Comparison of ENCODE assay signal across 10 mouse cellular contexts in the genomic region with DNA sequence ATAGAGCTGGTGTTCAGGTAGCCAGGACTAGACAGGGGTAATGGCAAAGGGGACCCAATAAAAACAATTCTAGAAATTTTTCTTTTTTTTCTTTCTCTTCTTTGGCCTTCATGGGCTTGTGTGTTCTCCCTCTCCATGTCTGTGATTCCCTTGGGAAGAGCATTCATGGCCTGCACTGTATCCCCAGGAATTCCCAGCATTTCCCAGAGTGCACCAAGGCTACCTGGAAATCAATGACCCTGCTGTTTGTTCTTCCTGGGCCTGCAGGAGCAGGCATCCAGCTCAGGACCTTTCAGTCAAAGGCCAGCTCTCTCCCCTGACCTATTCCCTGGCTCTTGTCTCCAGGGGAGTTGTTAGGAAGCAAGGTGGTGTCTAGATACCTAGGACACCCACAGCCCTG. TPM values are rescaled to one million over a fixed set of nuclear protein-coding genes. Genes with fewer than 3 reads are reported as not detected.
DNase-seq lines count a peak whose midpoint lies in the region; ATAC-seq lines count a peak whose summit lies in the region.
"Had no signal": no experiment of that assay in that cellular context is flagged by ENCODE, and none has a peak within 500 bp of the region (broad histone marks: within the 10 kb centered on the region; RNA-seq: fewer than 3 reads in every experiment).

No protein-coding gene starts in this region.

- peak overlapping the region; percentile 94 for H3K4me2 ChIP-seq in heart, embryonic 13.5 days
- H3K4me2 ChIP-seq in embryonic facial prominence, embryonic 13.5 days = peak overlapping the region; percentile 94; the same call in 1 of the 2 replicates
- H3K4me2 ChIP-seq in hindbrain, embryonic 14.5 days (replicated peaks) = peak overlapping the region; percentile 92
- peak overlapping the region; percentile 46 for H3K4me2 ChIP-seq in midbrain, embryonic 11.5 days

- no peaks in the 10 kb centered on the region for H3K36me3 ChIP-seq in heart, embryonic 13.5 days
- H3K36me3 ChIP-seq in embryonic facial prominence, embryonic 13.5 days = no peaks in the 10 kb centered on the region
- no peaks in the 10 kb centered on the region for H3K36me3 ChIP-seq in hindbrain, embryonic 14.5 days (replicated peaks; ENCODE audit: control insufficient read depth, insufficient read depth)
- H3K36me3 ChIP-seq in midbrain, embryonic 11.5 days (ENCODE audit: control insufficient read depth, insufficient read depth, low read length) = no peaks in the 10 kb centered on the region

- no peak overlapping the region for H3K9ac ChIP-seq in heart, embryonic 13.5 days
- no peak overlapping the region for H3K9ac ChIP-seq in embryonic facial prominence, embryonic 13.5 days
- no peak overlapping the region for H3K9ac ChIP-seq in hindbrain, embryonic 14.5 days
- no peak overlapping the region for H3K9ac ChIP-seq in midbrain, embryonic 11.5 days (ENCODE audit: low read length)

- DNase-seq in heart, postnatal 4 days = no peak
- DNase-seq in hindbrain, embryonic 14.5 days (ENCODE audit: low spot score) = no peak
- DNase-seq in midbrain, embryonic 11.5 days (ENCODE audit: low spot score, missing footprints) = peak; percentile 87
- no peak for DNase-seq in cerebellum, postnatal 10 days
- DNase-seq in urinary bladder, adult 2 months (ENCODE audit: low spot score) = no peak
- no peak for DNase-seq in embryo, embryonic 11 days
- DNase-seq: cerebellum, adult 9-10 months; lung, adult 18-20 months had no signal

- no peak overlapping the region for H3K27ac ChIP-seq in heart, embryonic 13.5 days (replicated peaks)
- no peak overlapping the region for H3K27ac ChIP-seq in embryonic facial prominence, embryonic 13.5 days
- H3K27ac ChIP-seq in hindbrain, embryonic 14.5 days = no peak overlapping the region
- no peak overlapping the region for H3K27ac ChIP-seq in midbrain, embryonic 11.5 days (ENCODE audit: low read depth, low read length)

- peak overlapping the region; percentile 81 for H3K4me3 ChIP-seq in heart, embryonic 13.5 days
- H3K4me3 ChIP-seq in embryonic facial prominence, embryonic 13.5 days = peak overlapping the region; percentile 76; the same call in 1 of the 2 replicates
- H3K4me3 ChIP-seq in hindbrain, embryonic 14.5 days (replicated peaks; ENCODE audit: low read length) = peak overlapping the region; percentile 52
- no peak overlapping the region for H3K4me3 ChIP-seq in midbrain, embryonic 11.5 days (ENCODE audit: low read depth, low read length)

- peaks cover 20% of the 10 kb centered on the region for H3K4me1 ChIP-seq in heart, embryonic 13.5 days
- peaks cover 18% of the 10 kb centered on the region for H3K4me1 ChIP-seq in embryonic facial prominence, embryonic 13.5 days
- H3K4me1 ChIP-seq in hindbrain, embryonic 14.5 days (replicated peaks; ENCODE audit: control insufficient read depth, insufficient read depth, low read length) = 0 out of 2 replicates have a peak, but pooled peaks cover 7% of the 10 kb centered on the region
- H3K4me1 ChIP-seq in midbrain, embryonic 11.5 days (ENCODE audit: control insufficient read depth, insufficient read depth, low read length) = no peaks in the 10 kb centered on the region

- H3K27me3 ChIP-seq in heart, embryonic 13.5 days (replicated peaks) = peaks cover 44% of the 10 kb centered on the region
- H3K27me3 ChIP-seq in embryonic facial prominence, embryonic 13.5 days = peaks cover 53% of the 10 kb centered on the region
- H3K27me3 ChIP-seq in hindbrain, embryonic 14.5 days (ENCODE audit: control insufficient read depth, insufficient read depth, low read length) = peaks cover 7% of the 10 kb centered on the region
- peaks cover 7% of the 10 kb centered on the region; the same call in 1 of the 2 replicates for H3K27me3 ChIP-seq in midbrain, embryonic 11.5 days (ENCODE audit: control insufficient read depth, insufficient read depth, low read length)

- no peaks in the 10 kb centered on the region for H3K9me3 ChIP-seq in heart, embryonic 13.5 days
- H3K9me3 ChIP-seq in embryonic facial prominence, embryonic 13.5 days = no peaks in the 10 kb centered on the region
- H3K9me3 ChIP-seq in hindbrain, embryonic 14.5 days (ENCODE audit: control insufficient read depth, low read length) = no peaks in the 10 kb centered on the region
- H3K9me3 ChIP-seq in midbrain, embryonic 11.5 days (ENCODE audit: control insufficient read depth, low read length) = no peaks in the 10 kb centered on the region

- ATAC-seq in heart, embryonic 13.5 days (ENCODE audit: extremely low read depth, insufficient number of reproducible peaks, low FRiP score, low TSS enrichment) = no peak
- ATAC-seq in embryonic facial prominence, embryonic 13.5 days (ENCODE audit: insufficient number of reproducible peaks, insufficient read depth, low FRiP score, low TSS enrichment, low read depth) = no peak
- no peak for ATAC-seq in hindbrain, embryonic 14.5 days (ENCODE audit: low FRiP score)
- ATAC-seq in midbrain, embryonic 11.5 days (ENCODE audit: low FRiP score) = no peak

RNA-seq across cellular contexts. Expression of a gene that starts 1.5 kb away (rescaled TPM):
- polyA plus RNA-seq in heart, embryonic 13.5 days (2015; fragmentation: Nextera tagmentation; extraction: Ambion mirVana) = 11.2 and 12.1 TPM in 2 replicates
- 1 to 10 TPM; 3.7 to 5.4 TPM for total RNA-seq in heart, postnatal 4 days (2021)
- polyA plus RNA-seq in embryonic facial prominence, embryonic 13.5 days (2015; fragmentation: Nextera tagmentation; extraction: Ambion mirVana) = 55.6 and 71.6 TPM in 2 replicates
- polyA plus RNA-seq in hindbrain, embryonic 14.5 days (2014; fragmentation: Nextera tagmentation; extraction: Ambion mirVana) = 23.9 and 27.0 TPM in 2 replicates
- 23.0 and 28.9 TPM in 2 replicates for polyA plus RNA-seq in midbrain, embryonic 11.5 days (2014; fragmentation: Nextera tagmentation; extraction: Ambion mirVana)
- 7.3 and 10.0 TPM in 2 replicates for polyA plus RNA-seq in urinary bladder, adult 2 months (2012; rRNA removed)
